Mouse (Mus musculus) liver, adult (tissue): ENCODE measurements around the gene Arl8a.

Experiments
- GATA4 ChIP-seq: IDR thresholded peaks from 2 replicates; pipeline ENCODE4 v1.6.1; 2014; ENCODE audit warnings: mild to moderate bottlenecking, low read length; ENCODE audit not compliant: insufficient replicate concordance

Gene Arl8a

DNA sequence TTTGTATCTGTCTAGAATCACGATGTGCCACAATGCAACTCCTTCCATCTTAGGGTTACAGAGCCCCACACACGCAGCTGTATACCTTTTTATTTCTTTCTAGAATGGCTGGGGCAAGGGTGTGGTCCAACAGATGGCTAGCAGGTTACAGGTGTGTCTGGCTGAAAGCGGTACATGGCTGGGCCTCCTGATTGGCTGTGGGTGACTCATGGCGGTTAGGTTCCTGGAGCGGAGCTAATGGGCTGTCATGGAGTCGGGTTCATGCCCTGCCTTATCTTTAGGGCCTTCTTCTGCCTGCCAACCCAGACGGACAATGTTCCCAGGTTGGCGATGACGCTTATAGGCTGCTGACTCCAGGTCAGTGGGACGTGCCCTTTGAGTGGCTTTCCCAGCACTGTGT is 34.2 kb downstream of the Arl8a start:
- TF ChIP-seq GATA4, result no peak

DNA sequence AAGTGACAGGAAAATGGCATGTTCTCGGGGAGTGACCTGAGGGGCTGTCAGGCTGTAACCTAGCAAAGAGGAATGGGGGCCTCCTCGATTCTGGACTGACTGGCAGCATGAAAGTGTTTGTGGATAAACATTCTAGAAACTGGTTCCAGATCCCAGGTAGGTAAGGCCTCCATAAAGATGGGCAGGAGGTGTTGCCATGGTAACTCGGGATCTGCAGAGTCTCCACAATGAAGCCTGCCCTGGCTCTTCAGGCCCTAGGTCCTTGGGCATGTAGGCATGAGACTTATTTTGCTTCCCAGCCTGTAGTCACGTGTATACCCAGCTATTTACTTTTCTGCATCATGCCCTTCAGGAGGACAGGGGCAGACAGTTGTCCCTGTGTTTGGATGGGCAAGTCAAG is 34.7 kb downstream of the Arl8a start:
- no peak for TF ChIP-seq GATA4

GRCm38 (mm10) chr1:135181880-135182623 is 35.4 kb downstream of the Arl8a start:
- no peak for TF ChIP-seq GATA4

GRCm38 (mm10) chr1:135182975-135183374 is 36.4 kb downstream of the Arl8a start:
- no peak for TF ChIP-seq GATA4

- TF ChIP-seq GATA4, result no peak
Observed at GRCm38 (mm10) chr1:135183448-135183847, 36.8 kb downstream of the Arl8a start.

DNA sequence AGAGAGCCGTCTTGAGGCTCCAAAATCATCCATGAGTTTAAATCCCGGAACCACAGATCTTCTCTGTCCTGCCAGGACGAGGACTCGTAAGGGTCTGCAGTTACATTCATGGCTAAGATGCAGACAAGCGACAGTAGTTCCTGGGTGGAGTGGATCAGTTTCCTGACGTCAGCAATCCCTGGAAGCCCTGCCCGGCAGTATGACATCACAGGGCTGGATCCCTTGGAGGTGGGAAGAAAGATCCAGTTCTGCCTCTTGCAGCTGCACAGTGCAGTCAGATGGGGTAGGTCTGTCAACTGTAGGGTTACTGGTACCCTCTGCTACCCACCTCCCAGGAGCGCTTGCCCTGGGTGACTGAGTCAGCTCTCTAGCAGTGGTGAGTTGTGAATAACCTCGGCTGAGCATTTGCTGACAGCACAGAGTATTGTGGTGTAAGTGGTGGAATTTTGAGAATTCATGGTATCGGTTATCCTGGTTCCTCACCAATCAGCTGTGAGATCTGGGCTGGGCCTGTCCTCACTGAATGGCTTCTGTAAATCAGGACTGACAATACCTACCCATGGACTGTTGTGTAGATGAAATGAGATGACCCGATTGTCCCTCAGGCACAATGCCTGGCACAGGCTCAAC is 37.4 kb downstream of the Arl8a start:
- no peak for TF ChIP-seq GATA4

DNA sequence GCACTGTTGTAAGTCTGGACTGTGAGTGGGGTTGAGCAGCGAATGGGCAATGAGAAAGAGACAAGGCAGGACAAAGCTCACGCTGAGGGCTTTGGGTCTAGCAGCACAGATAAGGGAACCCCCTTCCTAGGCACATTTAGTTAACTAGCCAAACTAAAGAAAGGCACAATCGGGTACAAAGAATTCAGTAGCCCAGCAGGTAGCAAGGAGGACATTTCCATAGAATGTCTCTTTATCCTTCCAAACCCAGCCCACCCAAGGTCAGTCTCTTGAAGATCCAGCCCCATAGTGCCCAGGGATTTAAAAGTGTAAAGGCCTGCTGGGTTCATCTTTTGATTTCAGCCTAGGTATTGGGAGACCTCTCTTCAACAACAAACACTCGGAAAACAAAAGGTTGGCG is 39.3 kb downstream of the Arl8a start:
- no peak for TF ChIP-seq GATA4

- no peak for TF ChIP-seq GATA4
Observed at GRCm38 (mm10) chr1:135186427-135186826, 39.8 kb downstream of the Arl8a start.

DNA sequence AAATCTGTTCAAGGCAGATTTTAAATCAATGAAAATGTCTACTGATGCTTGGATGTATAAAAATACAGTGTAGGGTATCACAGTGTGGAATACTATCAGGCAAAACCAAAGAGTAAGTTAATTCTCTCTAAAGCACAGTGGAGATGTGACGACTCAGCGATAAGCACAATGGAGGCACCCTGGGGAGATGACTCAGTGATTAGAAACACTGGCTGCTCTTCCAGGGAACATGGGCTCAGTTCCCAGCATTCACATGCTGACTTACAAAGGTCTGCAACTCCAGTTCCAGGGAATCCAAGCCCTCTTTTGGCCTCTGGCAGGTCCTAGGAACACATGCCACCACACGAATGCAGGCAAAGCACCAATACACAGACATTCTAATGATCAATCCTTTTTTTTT is 41.6 kb downstream of the Arl8a start:
- no peak for TF ChIP-seq GATA4

DNA sequence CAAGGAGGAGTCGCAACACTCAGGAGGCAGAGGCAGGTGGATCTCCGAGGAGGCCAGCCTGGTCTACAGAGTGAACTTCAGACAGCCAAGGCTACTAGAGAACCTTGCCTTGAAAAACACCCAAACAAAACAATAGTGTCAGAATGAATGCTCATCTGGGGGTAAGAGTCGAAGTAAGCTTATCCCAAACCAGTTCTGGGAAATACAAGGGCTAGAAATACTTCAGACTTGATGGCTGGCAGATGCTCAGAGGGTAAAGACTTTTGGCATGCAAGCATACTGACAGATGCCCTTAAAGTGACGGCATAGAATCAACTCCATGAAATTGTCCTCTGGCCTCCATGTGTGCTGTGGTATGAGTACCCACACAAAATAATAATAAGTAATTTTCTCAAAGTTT is 42.6 kb downstream of the Arl8a start:
- no peak for TF ChIP-seq GATA4

- TF ChIP-seq GATA4, result no peak
Observed at GRCm38 (mm10) chr1:135195907-135196440, 49.4 kb downstream of the Arl8a start.

- TF ChIP-seq GATA4, result no peak
Observed at GRCm38 (mm10) chr1:135198412-135198811, 51.8 kb downstream of the Arl8a start.

DNA sequence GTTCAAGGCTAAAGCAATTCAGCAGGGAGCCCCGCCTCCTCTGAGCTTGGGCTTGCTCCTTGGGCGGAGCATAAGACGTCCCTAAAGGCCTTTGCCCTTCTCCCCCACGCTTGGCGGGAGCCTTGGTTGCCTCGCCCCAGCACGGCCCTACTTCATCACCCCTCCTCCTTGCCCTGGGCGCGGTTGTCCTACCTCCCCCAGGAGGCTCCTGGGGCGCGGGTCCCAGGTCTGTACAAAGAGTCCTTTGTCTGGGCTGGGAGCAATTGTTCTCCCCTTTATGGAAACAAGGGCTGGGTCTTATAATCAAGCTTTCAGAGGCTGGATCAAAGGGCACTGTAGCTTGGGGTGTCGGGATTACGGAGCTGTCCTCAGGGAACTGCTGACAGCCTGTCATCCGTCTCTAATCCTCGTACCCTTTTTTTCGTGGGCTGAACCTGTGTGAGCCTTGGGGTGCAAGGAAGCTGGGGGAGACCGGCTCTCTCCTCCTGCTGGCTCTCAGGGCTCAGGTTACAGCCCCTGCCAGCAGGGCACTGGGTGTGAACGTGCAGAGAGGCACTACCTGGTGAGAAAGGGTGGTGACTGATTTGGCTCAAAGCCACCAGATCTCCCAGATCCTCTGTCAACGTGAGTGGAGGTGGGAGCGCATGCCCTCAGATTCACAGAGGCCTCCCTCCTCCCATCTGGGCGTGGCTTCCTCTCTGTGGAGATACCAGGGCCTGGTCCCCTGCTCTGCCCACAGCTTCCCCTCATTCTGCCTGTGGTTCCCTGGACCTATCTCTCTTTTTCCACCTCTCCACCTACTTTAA is 52.6 kb downstream of the Arl8a start:
- no peak for TF ChIP-seq GATA4

- no peak for TF ChIP-seq GATA4
Observed at GRCm38 (mm10) chr1:135200400-135200799, 53.8 kb downstream of the Arl8a start.

GRCm38 (mm10) chr1:135204196-135205126 is 57.8 kb downstream of the Arl8a start:
- TF ChIP-seq GATA4, result no peak

DNA sequence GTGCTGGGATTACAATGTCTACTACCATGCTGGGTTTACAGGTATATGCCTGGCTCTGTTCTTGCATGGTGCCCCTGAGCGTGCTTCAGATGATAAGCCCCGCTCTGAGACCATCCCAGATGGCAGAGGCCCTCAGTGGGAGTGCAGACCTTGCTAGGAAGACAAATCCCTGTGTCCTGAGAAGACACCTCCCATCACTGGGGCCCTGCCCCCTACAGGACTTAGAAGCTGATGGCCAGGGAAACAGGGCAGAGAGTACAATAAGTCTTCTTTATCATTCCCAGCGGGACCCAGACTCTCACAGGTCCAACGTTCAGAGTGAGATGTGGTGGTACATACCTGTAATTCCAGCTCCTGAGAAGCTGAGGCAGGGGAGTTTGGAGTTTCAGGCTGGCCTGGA is 58.6 kb downstream of the Arl8a start:
- no peak for TF ChIP-seq GATA4
